Mouse (Mus musculus): ENCODE measurements around the gene Gabpb2. TPM values are rescaled to one million over a fixed set of nuclear protein-coding genes. Genes with fewer than 3 reads are reported as not detected.

The Gabpb2 gene
- 6.2 and 7.1 TPM in 2 replicates for polyA plus RNA-seq (2015; fragmentation: Nextera tagmentation; extraction: Ambion mirVana)

GRCm38 (mm10) chr3:95217255-95218134 is at the start of gene Gabpb2:
TSS of gene Gabpb2 (minus strand) at chr3:95217916.
- Histone ChIP-seq H3K9me3 (replicated peaks) (no peaks in the 10 kb centered on the region), H3K4me1 (replicated peaks) (peaks cover 41% of the 10 kb centered on the region), H3K4me3 (replicated peaks) (peak within 1 kb of the TSS; percentile 91), H3K36me3 (replicated peaks) (peaks cover 35% of the 10 kb centered on the region), H3K4me2 (peak within 1 kb of the TSS; percentile 84), H3K9ac (peak within 1 kb of the TSS; percentile 92), H3K27me3 (no peaks in the 10 kb centered on the region), H3K27ac (replicated peaks) (peak within 1 kb of the TSS; percentile 94)
- ATAC-seq (ENCODE audit: insufficient read depth), result peak; percentile 83
- under 1% methylated on average over 56 of the region's 56 CpGs for WGBS (ENCODE audit: insufficient replicate concordance)

GRCm38 (mm10) chr3:95266052-95266451 is 48.3 kb upstream of the Gabpb2 start:
- WGBS (ENCODE audit: insufficient replicate concordance), result 83% methylated on average over 3 of the region's 3 CpGs
- Histone ChIP-seq H3K4me2 (no peak overlapping the region), H3K9me3 (replicated peaks) (no peaks in the 10 kb centered on the region), H3K27me3 (no peaks in the 10 kb centered on the region), H3K9ac (no peak overlapping the region), H3K4me1 (replicated peaks) (peaks cover 18% of the 10 kb centered on the region), H3K27ac (replicated peaks) (no peak overlapping the region), H3K36me3 (replicated peaks) (peaks cover 32% of the 10 kb centered on the region), H3K4me3 (replicated peaks) (no peak overlapping the region)
- no peak for ATAC-seq (ENCODE audit: insufficient read depth)

GRCm38 (mm10) chr3:95264724-95265123 is 47.0 kb upstream of the Gabpb2 start:
- 78% methylated on average over 1 of the region's 1 CpGs for WGBS (ENCODE audit: insufficient replicate concordance)

GRCm38 (mm10) chr3:95263089-95263739 is 45.5 kb upstream of the Gabpb2 start:
- H3K9ac ChIP-seq, result no peak overlapping the region
- peak overlapping the region; percentile 51 for H3K27ac ChIP-seq (replicated peaks)
- ATAC-seq (ENCODE audit: insufficient read depth), result peak; percentile 74
- no peak overlapping the region for H3K4me3 ChIP-seq (replicated peaks)
- H3K4me2 ChIP-seq, result peak overlapping the region; percentile 19; the same call in 1 of the 2 replicates
- peaks cover 42% of the 10 kb centered on the region for H3K36me3 ChIP-seq (replicated peaks)
- H3K9me3 ChIP-seq (replicated peaks), result no peaks in the 10 kb centered on the region
- no peaks in the 10 kb centered on the region for H3K27me3 ChIP-seq
- peaks cover 14% of the 10 kb centered on the region for H3K4me1 ChIP-seq (replicated peaks)
- WGBS (ENCODE audit: insufficient replicate concordance), result 31% methylated on average over 11 of the region's 11 CpGs

More at GRCm38 (mm10) chr3:95264724-95265123, 47.0 kb upstream of the Gabpb2 start:
- no peak overlapping the region for H3K27ac ChIP-seq (replicated peaks)
- peaks cover 32% of the 10 kb centered on the region for H3K36me3 ChIP-seq (replicated peaks)
- peaks cover 18% of the 10 kb centered on the region for H3K4me1 ChIP-seq (replicated peaks)
- no peak overlapping the region for H3K4me2 ChIP-seq
- H3K4me3 ChIP-seq (replicated peaks), result no peak overlapping the region
- no peak for ATAC-seq (ENCODE audit: insufficient read depth)
- no peaks in the 10 kb centered on the region for H3K27me3 ChIP-seq
- H3K9ac ChIP-seq, result no peak overlapping the region
- H3K9me3 ChIP-seq (replicated peaks), result no peaks in the 10 kb centered on the region

- Histone ChIP-seq H3K4me1 (replicated peaks) (peaks cover 11% of the 10 kb centered on the region), H3K4me3 (replicated peaks) (no peak overlapping the region), H3K27ac (replicated peaks) (no peak overlapping the region), H3K4me2 (no peak overlapping the region), H3K27me3 (no peaks in the 10 kb centered on the region), H3K9me3 (replicated peaks) (no peaks in the 10 kb centered on the region), H3K9ac (no peak overlapping the region), H3K36me3 (replicated peaks) (peaks cover 38% of the 10 kb centered on the region)
- 81% methylated on average over 4 of the region's 4 CpGs for WGBS (ENCODE audit: insufficient replicate concordance)
- no peak for ATAC-seq (ENCODE audit: insufficient read depth)
Measured at GRCm38 (mm10) chr3:95261975-95262374, 44.3 kb upstream of the Gabpb2 start.

- Histone ChIP-seq H3K4me1 (replicated peaks) (no peaks in the 10 kb centered on the region), H3K9ac (no peak overlapping the region), H3K9me3 (replicated peaks) (no peaks in the 10 kb centered on the region), H3K27ac (replicated peaks) (no peak overlapping the region), H3K27me3 (no peaks in the 10 kb centered on the region), H3K36me3 (replicated peaks) (peaks cover 55% of the 10 kb centered on the region), H3K4me2 (no peak overlapping the region), H3K4me3 (replicated peaks) (no peak overlapping the region)
- ATAC-seq (ENCODE audit: insufficient read depth), result no peak
- 80% methylated on average over 5 of the region's 5 CpGs for WGBS (ENCODE audit: insufficient replicate concordance)
Measured at GRCm38 (mm10) chr3:95256931-95257330, 39.2 kb upstream of the Gabpb2 start.

GRCm38 (mm10) chr3:95250783-95251424 is 33.2 kb upstream of the Gabpb2 start, which contains the start of gene Bnipl:
TSS of gene Bnipl (minus strand) at chr3:95251193.
- Histone ChIP-seq H3K27ac (replicated peaks) (no peak within 1 kb of the TSS), H3K9me3 (replicated peaks) (no peaks in the 10 kb centered on the region), H3K4me3 (replicated peaks) (no peak within 1 kb of the TSS), H3K4me1 (replicated peaks) (peaks cover 7% of the 10 kb centered on the region), H3K27me3 (no peaks in the 10 kb centered on the region), H3K36me3 (replicated peaks) (peaks cover 21% of the 10 kb centered on the region; the same call in 1 of the 2 replicates), H3K9ac (no peak within 1 kb of the TSS), H3K4me2 (no peak within 1 kb of the TSS)
- no peak for ATAC-seq (ENCODE audit: insufficient read depth)
- 40% methylated on average over 7 of the region's 7 CpGs for WGBS (ENCODE audit: insufficient replicate concordance)

GRCm38 (mm10) chr3:95250361-95250760 is 32.6 kb upstream of the Gabpb2 start:
- 77% methylated on average over 5 of the region's 5 CpGs for WGBS (ENCODE audit: insufficient replicate concordance)
- peaks cover 16% of the 10 kb centered on the region; the same call in 1 of the 2 replicates for H3K36me3 ChIP-seq (replicated peaks)
- H3K9ac ChIP-seq, result no peak overlapping the region
- no peak overlapping the region for H3K4me3 ChIP-seq (replicated peaks)
- H3K27ac ChIP-seq (replicated peaks), result no peak overlapping the region
- H3K27me3 ChIP-seq, result no peaks in the 10 kb centered on the region
- no peaks in the 10 kb centered on the region for H3K9me3 ChIP-seq (replicated peaks)
- H3K4me2 ChIP-seq, result no peak overlapping the region
- H3K4me1 ChIP-seq (replicated peaks), result peaks cover 7% of the 10 kb centered on the region
- ATAC-seq (ENCODE audit: insufficient read depth), result no peak

GRCm38 (mm10) chr3:95247660-95248336 is 30.1 kb upstream of the Gabpb2 start:
- Histone ChIP-seq H3K36me3 (replicated peaks) (0 out of 2 replicates have a peak, but pooled peaks cover 2% of the 10 kb centered on the region), H3K4me2 (no peak overlapping the region), H3K4me3 (replicated peaks) (no peak overlapping the region), H3K4me1 (replicated peaks) (peaks cover 7% of the 10 kb centered on the region), H3K27ac (replicated peaks) (no peak overlapping the region), H3K9ac (no peak overlapping the region), H3K9me3 (replicated peaks) (no peaks in the 10 kb centered on the region), H3K27me3 (no peaks in the 10 kb centered on the region)
- no peak for ATAC-seq (ENCODE audit: insufficient read depth)
- WGBS (ENCODE audit: insufficient replicate concordance), result 33% methylated on average over 1 of the region's 1 CpGs

- H3K9me3 ChIP-seq (replicated peaks), result no peaks in the 10 kb centered on the region
- H3K4me3 ChIP-seq (replicated peaks), result no peak overlapping the region
- WGBS (ENCODE audit: insufficient replicate concordance), result 61% methylated on average over 5 of the region's 5 CpGs
- H3K9ac ChIP-seq, result no peak overlapping the region
- H3K36me3 ChIP-seq (replicated peaks), result no peaks in the 10 kb centered on the region
- peaks cover 7% of the 10 kb centered on the region for H3K4me1 ChIP-seq (replicated peaks)
- H3K4me2 ChIP-seq, result no peak overlapping the region
- no peak overlapping the region; the same call in 1 of the 2 replicates for H3K27ac ChIP-seq (replicated peaks)
- no peak for ATAC-seq (ENCODE audit: insufficient read depth)
- no peaks in the 10 kb centered on the region for H3K27me3 ChIP-seq
Measured at GRCm38 (mm10) chr3:95246465-95247231, 28.9 kb upstream of the Gabpb2 start.
